8 mouse cellular contexts compared by ENCODE assay signal in the genomic region with DNA sequence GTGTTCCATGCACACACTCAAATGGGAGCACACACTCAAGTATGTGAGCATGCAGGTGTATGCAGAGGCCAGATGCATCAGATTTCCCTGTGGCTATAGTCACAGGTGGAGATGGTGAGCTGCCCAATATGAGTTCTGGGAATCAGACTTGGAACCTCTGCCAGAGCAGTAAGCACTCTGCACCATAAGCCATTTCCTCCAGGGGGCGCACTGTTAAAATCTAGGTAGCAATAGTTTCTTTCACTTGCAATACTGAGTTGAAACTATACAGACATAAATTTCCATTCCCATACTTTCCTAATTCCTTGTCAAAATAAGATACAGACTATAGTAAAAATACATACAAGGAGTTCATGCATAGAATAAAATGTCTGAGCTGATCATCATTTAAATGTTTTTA.
A peak's percentile ranks its signal among the peaks of the same experiment; 100 is the strongest.
DNase-seq lines count a peak whose midpoint lies in the region; ATAC-seq and TF ChIP-seq lines count a peak whose summit lies in the region.

No protein-coding gene starts in this region.

- 31% methylated on average over 1 of the region's 1 CpGs for WGBS in heart, embryonic 11.5 days (ENCODE audit: insufficient replicate concordance)
- WGBS in lung, postnatal 0 days: 46% methylated on average over 1 of the region's 1 CpGs

- DNase-seq in heart, adult 18-20 months: peak; percentile 15 to 69
- peak; percentile 50 for DNase-seq in right cerebral cortex, postnatal 14 days
- DNase-seq in right cerebral cortex, adult 18-20 months: no peak
- peak; percentile 46 for DNase-seq in adrenal gland, postnatal 25 days
- DNase-seq in gastrocnemius, postnatal 4 days (ENCODE audit: low spot score in 2 of 2): peak; percentile 18 to 34
- peak; percentile 58 for DNase-seq in lung, postnatal 0 days (ENCODE audit: low spot score)
- DNase-seq in thymus, postnatal 4 days: peak; percentile 67

- H3K4me1 ChIP-seq in heart, embryonic 11.5 days (ENCODE audit: control insufficient read depth, insufficient read depth, low read length): no peaks in the 10 kb centered on the region
- H3K4me1 ChIP-seq in lung, postnatal 0 days (ENCODE audit: insufficient read depth, low read depth, low read length): no peaks in the 10 kb centered on the region

- no peak for ATAC-seq in heart, embryonic 11.5 days (replicated peaks; ENCODE audit: insufficient number of reproducible peaks, low FRiP score, low TSS enrichment)
- no peak for ATAC-seq in lung, postnatal 0 days

- no peaks in the 10 kb centered on the region for H3K36me3 ChIP-seq in heart, embryonic 11.5 days (ENCODE audit: control insufficient read depth, insufficient read depth, low read length)
- no peaks in the 10 kb centered on the region for H3K36me3 ChIP-seq in lung, postnatal 0 days (ENCODE audit: insufficient read depth, low read length)

- no peaks in the 10 kb centered on the region for H3K9me3 ChIP-seq in heart, embryonic 11.5 days (replicated peaks; ENCODE audit: control insufficient read depth, low read length)
- no peaks in the 10 kb centered on the region for H3K9me3 ChIP-seq in lung, postnatal 0 days (ENCODE audit: low read length)

- H3K27ac ChIP-seq in heart, embryonic 11.5 days (ENCODE audit: low read depth, low read length): no peak overlapping the region
- no peak overlapping the region for H3K27ac ChIP-seq in lung, postnatal 0 days (ENCODE audit: low read length)

- H3K4me3 ChIP-seq in heart, embryonic 11.5 days (ENCODE audit: low read depth, low read length): no peak overlapping the region
- no peak overlapping the region for H3K4me3 ChIP-seq in lung, postnatal 0 days (ENCODE audit: low read depth, low read length)

- TF ChIP-seq CTCF in lung, postnatal 0 days (IDR thresholded peaks at IDR 0.05): peak; percentile 68

- no peak overlapping the region for H3K9ac ChIP-seq in heart, embryonic 11.5 days (ENCODE audit: low read depth, low read length)
- no peak overlapping the region for H3K9ac ChIP-seq in lung, postnatal 0 days (replicated peaks; ENCODE audit: low read depth)

- no peaks in the 10 kb centered on the region for H3K27me3 ChIP-seq in heart, embryonic 11.5 days (ENCODE audit: control insufficient read depth, insufficient read depth, low read length)
- H3K27me3 ChIP-seq in lung, postnatal 0 days (replicated peaks; ENCODE audit: insufficient read depth, low read length): no peaks in the 10 kb centered on the region

- no peak for TF ChIP-seq EP300 in lung, postnatal 0 days (IDR thresholded peaks at IDR 0.05)

- H3K4me2 ChIP-seq in heart, embryonic 11.5 days: no peak overlapping the region
- H3K4me2 ChIP-seq in lung, postnatal 0 days (replicated peaks; ENCODE audit: low read depth, low read length): no peak overlapping the region
